Mouse (Mus musculus): ENCODE results near the gene 1810013L24Rik. TPM values are rescaled to one million over a fixed set of nuclear protein-coding genes. Genes with fewer than 3 reads are reported as not detected.

Gene 1810013L24Rik
- total and polyA plus RNA-seq, 2 experiments from 2014 or later: 16.8 to 51.8 TPM

DNA sequence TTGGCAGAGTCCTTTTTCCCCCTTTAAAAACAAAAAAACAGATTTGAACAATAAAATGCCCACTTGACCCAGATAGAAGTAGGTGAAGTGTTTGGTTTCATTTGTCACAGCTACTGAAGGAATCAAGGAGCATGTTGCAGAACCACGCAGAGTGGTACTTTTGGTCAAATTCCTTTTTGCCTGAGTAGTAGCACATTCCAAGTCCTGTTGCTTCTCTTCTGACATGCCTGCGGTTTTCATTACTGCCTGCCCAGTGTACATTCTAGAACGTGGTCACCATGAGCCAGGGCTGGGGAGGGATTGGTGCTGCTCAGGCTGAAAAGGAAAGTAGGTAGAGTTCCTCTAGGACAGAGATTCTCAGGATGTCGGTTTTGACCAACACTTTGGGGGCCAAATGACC, 16.1 kb downstream of the 1810013L24Rik start:
- WGBS: 76% methylated on average over 4 of the region's 4 CpGs
- no peak overlapping the region for H3K4me3 ChIP-seq (ENCODE audit: low read length)
- DNase-seq (ENCODE audit: low spot score) (no peak), ATAC-seq (no peak)
- no peak overlapping the region for H3K9ac ChIP-seq (replicated peaks; ENCODE audit: low read length)
- no peak for TF ChIP-seq CTCF (IDR thresholded peaks at IDR 0.05; ENCODE audit: low read depth)
- no peaks in the 10 kb centered on the region for H3K9me3 ChIP-seq (ENCODE audit: low read length)
- no peak overlapping the region for H3K4me2 ChIP-seq (ENCODE audit: low read depth, low read length)
- peaks cover 10% of the 10 kb centered on the region for H3K36me3 ChIP-seq (ENCODE audit: insufficient read depth, low read length)
- H3K27ac ChIP-seq: no peak overlapping the region
- H3K27me3 ChIP-seq (ENCODE audit: insufficient read depth, low read length): no peaks in the 10 kb centered on the region
- H3K4me1 ChIP-seq (ENCODE audit: insufficient read depth, low read length): 0 out of 2 replicates have a peak, but pooled peaks cover 3% of the 10 kb centered on the region

DNA sequence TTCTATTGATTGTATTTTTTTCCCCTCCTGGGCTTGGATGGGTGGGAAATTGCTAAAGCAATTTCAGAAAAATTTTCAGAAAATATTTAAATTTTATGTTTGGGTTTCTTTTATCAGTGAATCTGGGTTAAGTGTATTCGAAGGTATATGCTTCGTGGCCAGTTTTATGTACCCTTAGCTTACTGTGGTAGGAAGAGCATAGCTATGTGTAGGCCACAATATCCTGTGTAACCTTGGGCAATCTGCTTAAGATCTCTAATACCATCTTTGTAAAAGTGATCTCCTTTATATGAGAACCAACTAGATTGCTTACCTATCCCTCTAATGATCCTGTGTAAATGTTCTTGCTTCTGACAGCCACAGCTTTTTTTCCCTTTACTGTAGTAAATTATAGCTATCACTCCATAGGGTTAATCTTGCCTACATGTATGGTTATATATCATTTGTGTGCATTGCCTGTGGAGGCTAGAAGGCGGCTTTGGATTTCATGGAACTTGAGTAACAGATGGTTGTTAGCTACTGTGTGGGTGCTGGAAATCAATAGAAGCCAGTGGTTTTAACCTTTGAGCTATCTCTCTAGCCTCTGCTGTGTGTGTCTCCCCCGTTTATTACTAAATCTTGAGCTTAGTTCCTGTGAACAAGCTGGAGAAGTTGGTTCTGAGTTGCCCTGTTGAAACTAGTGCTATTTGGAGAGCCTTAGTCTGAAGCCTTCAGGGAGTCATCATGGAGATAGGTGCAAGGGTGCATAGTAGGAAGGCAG, 18.6 kb downstream of the 1810013L24Rik start:
- H3K27ac ChIP-seq: no peak overlapping the region
- 92% methylated on average over 4 of the region's 4 CpGs for WGBS
- H3K4me1 ChIP-seq (ENCODE audit: insufficient read depth, low read length): 0 out of 2 replicates have a peak, but pooled peaks cover 3% of the 10 kb centered on the region
- no peak for ATAC-seq
- H3K9me3 ChIP-seq (ENCODE audit: low read length): no peaks in the 10 kb centered on the region
- H3K4me2 ChIP-seq (ENCODE audit: low read depth, low read length): no peak overlapping the region
- no peak overlapping the region for H3K4me3 ChIP-seq (ENCODE audit: low read length)
- H3K9ac ChIP-seq (replicated peaks; ENCODE audit: low read length): no peak overlapping the region
- H3K36me3 ChIP-seq (ENCODE audit: insufficient read depth, low read length): peaks cover 5% of the 10 kb centered on the region; the same call in 1 of the 2 replicates
- no peaks in the 10 kb centered on the region for H3K27me3 ChIP-seq (ENCODE audit: insufficient read depth, low read length)
- TF ChIP-seq CTCF (IDR thresholded peaks at IDR 0.05; ENCODE audit: low read depth): no peak
- no peak for DNase-seq (ENCODE audit: low spot score)

GRCm38 (mm10) chr16:8849929-8850328, 20.0 kb downstream of the 1810013L24Rik start:
- no peaks in the 10 kb centered on the region for H3K36me3 ChIP-seq (ENCODE audit: insufficient read depth, low read length)
- H3K9ac ChIP-seq (replicated peaks; ENCODE audit: low read length): no peak overlapping the region
- H3K27me3 ChIP-seq (ENCODE audit: insufficient read depth, low read length): no peaks in the 10 kb centered on the region
- 79% methylated on average over 1 of the region's 1 CpGs for WGBS
- H3K4me2 ChIP-seq (ENCODE audit: low read depth, low read length): no peak overlapping the region
- H3K4me1 ChIP-seq (ENCODE audit: insufficient read depth, low read length): peaks cover 3% of the 10 kb centered on the region; the same call in 1 of the 2 replicates
- no peak overlapping the region for H3K27ac ChIP-seq
- H3K4me3 ChIP-seq (ENCODE audit: low read length): no peak overlapping the region
- no peaks in the 10 kb centered on the region for H3K9me3 ChIP-seq (ENCODE audit: low read length)
- no peak for ATAC-seq
- no peak for DNase-seq (ENCODE audit: low spot score)
- no peak for TF ChIP-seq CTCF (IDR thresholded peaks at IDR 0.05; ENCODE audit: low read depth)

- H3K27me3 ChIP-seq (ENCODE audit: insufficient read depth, low read length): no peaks in the 10 kb centered on the region
- no peaks in the 10 kb centered on the region for H3K9me3 ChIP-seq (ENCODE audit: low read length)
- H3K27ac ChIP-seq: no peak overlapping the region
- DNase-seq (ENCODE audit: low spot score): no peak
- H3K36me3 ChIP-seq (ENCODE audit: insufficient read depth, low read length): peaks cover 18% of the 10 kb centered on the region; the same call in 1 of the 2 replicates
- ATAC-seq: no peak
- WGBS: 91% methylated on average over 2 of the region's 2 CpGs
- TF ChIP-seq CTCF (IDR thresholded peaks at IDR 0.05; ENCODE audit: low read depth): no peak
- H3K4me3 ChIP-seq (ENCODE audit: low read length): no peak overlapping the region
- H3K4me2 ChIP-seq (ENCODE audit: low read depth, low read length): no peak overlapping the region
- no peak overlapping the region for H3K9ac ChIP-seq (replicated peaks; ENCODE audit: low read length)
- H3K4me1 ChIP-seq (ENCODE audit: insufficient read depth, low read length): no peaks in the 10 kb centered on the region; the same call in 1 of the 2 replicates
Measured at GRCm38 (mm10) chr16:8855143-8855542, 25.2 kb downstream of the 1810013L24Rik start.

DNA sequence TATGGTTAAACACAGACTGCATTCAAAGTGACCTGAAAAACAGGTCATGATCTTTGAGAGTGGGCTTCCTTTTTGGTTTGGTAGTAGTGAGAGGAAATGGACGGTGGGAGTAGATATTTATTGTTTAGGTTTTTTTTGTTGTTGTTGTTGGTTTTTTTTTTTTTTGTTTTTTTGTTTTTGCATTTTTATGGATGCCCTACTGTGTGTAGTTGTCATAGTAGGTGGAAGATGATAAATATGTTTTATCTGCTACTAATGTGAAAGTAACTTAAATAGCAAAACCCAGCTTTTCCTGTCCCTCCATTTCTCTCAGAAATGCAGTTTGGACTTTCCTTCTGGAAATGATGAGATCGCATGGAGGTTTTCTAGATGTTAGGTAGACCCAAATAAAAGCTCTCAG, 26.9 kb downstream of the 1810013L24Rik start:
- Histone ChIP-seq H3K4me1 (ENCODE audit: insufficient read depth, low read length) (no peaks in the 10 kb centered on the region; the same call in 1 of the 2 replicates), H3K27me3 (ENCODE audit: insufficient read depth, low read length) (no peaks in the 10 kb centered on the region), H3K9me3 (ENCODE audit: low read length) (no peaks in the 10 kb centered on the region), H3K36me3 (ENCODE audit: insufficient read depth, low read length) (peaks cover 22% of the 10 kb centered on the region; the same call in 1 of the 2 replicates), H3K4me2 (ENCODE audit: low read depth, low read length) (no peak overlapping the region), H3K9ac (replicated peaks; ENCODE audit: low read length) (no peak overlapping the region), H3K27ac (no peak overlapping the region), H3K4me3 (ENCODE audit: low read length) (no peak overlapping the region)
- DNase-seq (ENCODE audit: low spot score) (no peak), ATAC-seq (no peak)
- no peak for TF ChIP-seq CTCF (IDR thresholded peaks at IDR 0.05; ENCODE audit: low read depth)
- WGBS: 94% methylated on average over 2 of the region's 2 CpGs

DNA sequence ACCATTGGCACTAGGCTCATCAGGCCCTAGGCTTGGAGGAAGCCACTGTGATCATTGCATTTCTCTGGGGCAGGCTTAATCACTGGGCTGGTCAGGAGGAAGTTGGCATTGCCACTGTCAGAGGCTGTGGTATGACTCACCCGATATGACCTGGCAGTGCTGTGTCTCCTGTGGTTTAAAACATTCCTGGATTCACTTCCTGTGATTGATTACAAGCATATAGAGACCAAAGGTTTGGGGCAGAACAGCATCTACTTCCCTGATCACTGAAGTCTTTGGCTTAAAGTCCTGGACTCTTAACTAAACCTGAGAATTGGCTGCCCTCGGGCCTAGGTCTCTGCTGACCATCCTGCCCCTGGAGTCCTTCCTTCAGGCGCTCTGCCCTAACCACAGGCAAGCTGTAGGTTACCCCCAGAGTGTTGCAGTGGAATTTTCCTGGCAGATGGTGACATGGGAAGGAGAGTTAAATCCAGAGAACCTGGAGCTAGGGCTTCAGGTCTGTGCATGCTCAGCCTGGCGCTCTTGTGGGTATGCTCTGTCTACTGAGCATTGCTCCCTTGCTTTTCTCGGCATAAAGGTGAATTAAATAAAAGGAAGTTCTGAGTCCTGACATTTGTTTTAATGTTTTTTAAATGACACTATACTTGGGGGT, 32.6 kb downstream of the 1810013L24Rik start:
- TF ChIP-seq CTCF (IDR thresholded peaks at IDR 0.05; ENCODE audit: low read depth): no peak
- WGBS: 82% methylated on average over 5 of the region's 5 CpGs
- Histone ChIP-seq H3K4me2 (ENCODE audit: low read depth, low read length) (no peak overlapping the region), H3K4me1 (ENCODE audit: insufficient read depth, low read length) (no peaks in the 10 kb centered on the region), H3K27ac (no peak overlapping the region), H3K27me3 (ENCODE audit: insufficient read depth, low read length) (no peaks in the 10 kb centered on the region), H3K9me3 (ENCODE audit: low read length) (no peaks in the 10 kb centered on the region), H3K36me3 (ENCODE audit: insufficient read depth, low read length) (peaks cover 12% of the 10 kb centered on the region; the same call in 1 of the 2 replicates), H3K4me3 (ENCODE audit: low read length) (no peak overlapping the region), H3K9ac (replicated peaks; ENCODE audit: low read length) (no peak overlapping the region)
- DNase-seq (ENCODE audit: low spot score): no peak
- ATAC-seq: no peak
